Mouse (Mus musculus) stomach, embryonic 14.5 days (tissue): ENCODE measurements around the gene Med13. TPM values are rescaled to one million over a fixed set of nuclear protein-coding genes. Genes with fewer than 3 reads are reported as not detected.
"Not testable (repeated sequence)": the region's sequence is repeated elsewhere in the genome, so short reads cannot be mapped to it uniquely, and the experiment has no call there.

Experiments used
- ATAC-seq: fragments of 200-750 bp; cut with Nextera tagmentation; 2 replicates; pipeline ENCODE4 v1.8.0; 2017; ENCODE audit warnings: low read depth, moderate TSS enrichment; ENCODE audit not compliant: insufficient number of reproducible peaks, insufficient read depth, low FRiP score
- H3K27ac ChIP-seq: fragments of 300-500 bp; sonication (generic); 2 replicates; pipeline ENCODE4 v1.5.1; 2014; ENCODE audit warnings: mild to moderate bottlenecking, low read length, moderate library complexity, mixed read lengths
- H3K27me3 ChIP-seq: fragments of 300-500 bp; sonication (generic); 2 replicates; pipeline ENCODE4 v1.6.1; 2014; ENCODE audit warnings: low read length, control low read depth, mixed read lengths; ENCODE audit not compliant: control insufficient read depth, insufficient read depth
- H3K36me3 ChIP-seq: fragments of 300-500 bp; sonication (generic); 2 replicates; pipeline ENCODE4 v1.6.1; 2014; ENCODE audit warnings: mild to moderate bottlenecking, control low read depth, low read length, moderate library complexity, mixed read lengths; ENCODE audit not compliant: control insufficient read depth, insufficient read depth
- H3K4me1 ChIP-seq: fragments of 300-500 bp; sonication (generic); 2 replicates; pipeline ENCODE4 v1.6.1; 2014; ENCODE audit warnings: low read length, control low read depth, mixed read lengths; ENCODE audit not compliant: control insufficient read depth, insufficient read depth
- H3K4me2 ChIP-seq: fragments of 300-500 bp; sonication (generic); replicated peaks from 2 replicates; pipeline ENCODE4 v1.6.1; 2014; ENCODE audit warnings: low read depth, low read length, control low read depth
- H3K4me3 ChIP-seq: fragments of 300-500 bp; sonication (generic); 2 replicates; pipeline ENCODE4 v1.5.1; 2014; ENCODE audit warnings: low read depth, low read length, control low read depth
- H3K9ac ChIP-seq: fragments of 300-500 bp; sonication (generic); replicated peaks from 2 replicates; pipeline ENCODE4 v1.6.1; 2014; ENCODE audit warnings: low read depth, mild to moderate bottlenecking, control low read depth, low read length, moderate library complexity, mixed read lengths
- H3K9me3 ChIP-seq: fragments of 300-500 bp; sonication (generic); 2 replicates; pipeline ENCODE4 v1.6.1; 2016; ENCODE audit warnings: low read depth, low read length, control low read depth; ENCODE audit not compliant: control insufficient read depth
- WGBS: fragments of 180-500 bp; shearing (Covaris S2); extraction: QIAGEN DNeasy Blood & Tissue Kit; methylation state at CpG from one replicate; pipeline ENCODE4 v1.1.7; 2014; 5-methylcytosine and 5-hydroxymethylcytosine counted together
- polyA plus RNA-seq: library from polyadenylated mRNA; unstranded; fragments of >200 nt; fragmentation: Nextera tagmentation; extraction: Ambion mirVana; gene quantifications from 2 replicates; pipeline ENCODE4 v1.2.1, GENCODE M21; 2014

Gene Med13
- polyA plus RNA-seq, 1 experiment from 2014 or later = 16.6 TPM

DNA sequence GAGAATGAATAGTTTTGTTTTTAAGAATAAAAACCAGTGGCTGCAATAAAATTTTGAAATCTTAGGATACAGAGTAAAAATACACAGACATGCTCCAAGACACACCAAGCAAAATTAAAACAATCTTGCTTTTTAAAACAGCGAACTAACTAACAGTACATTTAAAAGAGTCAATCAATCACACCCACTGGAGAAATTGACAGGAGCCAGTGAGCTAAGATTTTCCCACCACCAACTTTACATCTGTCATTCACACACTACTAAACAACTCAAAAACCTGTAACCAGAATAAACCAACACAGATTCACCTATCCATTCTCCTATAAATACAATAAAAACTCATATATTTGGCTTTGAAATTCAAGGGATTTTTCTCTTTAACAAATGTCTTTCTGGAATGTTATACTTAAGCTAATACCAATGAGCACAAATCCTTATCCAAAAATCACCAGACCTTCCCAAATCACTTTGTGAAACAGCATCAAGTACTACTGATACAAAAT, 6.7 kb downstream of the Med13 start:
- no peak overlapping the region for H3K4me2 ChIP-seq
- ATAC-seq = no peak
- no peaks in the 10 kb centered on the region for H3K9me3 ChIP-seq
- peaks cover 19% of the 10 kb centered on the region for H3K4me1 ChIP-seq
- WGBS = 68% methylated on average over 1 of the region's 1 CpGs
- no peaks in the 10 kb centered on the region for H3K27me3 ChIP-seq
- no peak overlapping the region for H3K27ac ChIP-seq
- no peak overlapping the region for H3K9ac ChIP-seq
- H3K4me3 ChIP-seq = no peak overlapping the region
- peaks cover 5% of the 10 kb centered on the region; the same call in 1 of the 2 replicates for H3K36me3 ChIP-seq

GRCm38 (mm10) chr11:86349325-86349724, 8.1 kb downstream of the Med13 start:
- no peak for ATAC-seq
- Histone ChIP-seq H3K4me2 (no peak overlapping the region), H3K9ac (no peak overlapping the region), H3K36me3 (peaks cover 10% of the 10 kb centered on the region; the same call in 1 of the 2 replicates), H3K27ac (no peak overlapping the region), H3K27me3 (no peaks in the 10 kb centered on the region), H3K9me3 (no peaks in the 10 kb centered on the region), H3K4me1 (peaks cover 16% of the 10 kb centered on the region), H3K4me3 (no peak overlapping the region)
- WGBS = 39% methylated on average over 2 of the region's 2 CpGs

GRCm38 (mm10) chr11:86348872-86349271, 8.5 kb downstream of the Med13 start:
- ATAC-seq = no peak
- no peak overlapping the region for H3K27ac ChIP-seq
- no peak overlapping the region for H3K4me2 ChIP-seq
- H3K4me3 ChIP-seq = no peak overlapping the region
- no peak overlapping the region for H3K9ac ChIP-seq
- peaks cover 16% of the 10 kb centered on the region for H3K4me1 ChIP-seq
- H3K27me3 ChIP-seq = no peaks in the 10 kb centered on the region
- H3K9me3 ChIP-seq = no peaks in the 10 kb centered on the region
- H3K36me3 ChIP-seq = peaks cover 7% of the 10 kb centered on the region; the same call in 1 of the 2 replicates

DNA sequence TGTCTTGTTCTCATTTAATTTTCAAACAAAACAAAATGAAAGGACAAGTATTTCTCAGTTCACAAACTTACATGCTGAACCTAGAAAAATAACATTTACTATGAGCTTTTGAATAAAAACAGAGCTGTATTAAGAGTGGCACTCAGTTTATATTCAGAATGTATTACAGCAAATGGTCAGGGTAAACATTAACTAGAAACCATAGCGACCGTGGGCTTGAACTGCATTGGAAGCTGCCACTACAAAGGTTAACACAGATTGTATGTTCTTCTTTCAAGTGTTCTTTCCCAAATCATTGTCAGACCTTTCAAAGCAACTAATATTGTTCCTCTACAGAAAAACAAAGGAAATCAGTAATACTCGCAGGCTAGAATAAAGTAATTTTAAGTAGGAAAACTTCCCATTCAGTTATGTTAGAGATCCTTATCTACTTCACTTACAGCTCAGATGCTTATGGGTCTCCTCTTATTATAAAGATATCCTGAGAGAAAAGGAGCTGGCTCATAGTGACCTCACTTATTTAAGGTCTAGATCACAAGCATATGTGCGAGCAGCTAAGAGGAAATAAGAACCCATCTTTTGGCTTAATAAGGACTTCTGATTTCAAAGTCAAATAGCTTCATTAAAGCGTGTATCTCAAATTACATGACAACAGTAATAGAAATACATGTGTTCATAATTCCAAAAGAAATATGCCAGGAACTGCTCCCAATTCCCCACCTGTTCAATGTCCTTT, 9.8 kb downstream of the Med13 start:
- Histone ChIP-seq H3K4me2 (no peak overlapping the region), H3K9me3 (no peaks in the 10 kb centered on the region)

GRCm38 (mm10) chr11:86346525-86346924, 10.9 kb downstream of the Med13 start:
- peaks cover 9% of the 10 kb centered on the region; the same call in 1 of the 2 replicates for H3K36me3 ChIP-seq
- no peak overlapping the region for H3K9ac ChIP-seq
- no peak overlapping the region for H3K27ac ChIP-seq
- H3K4me2 ChIP-seq = no peak overlapping the region
- H3K4me1 ChIP-seq = peaks cover 8% of the 10 kb centered on the region; the same call in 1 of the 2 replicates
- no peaks in the 10 kb centered on the region for H3K9me3 ChIP-seq
- H3K27me3 ChIP-seq = no peaks in the 10 kb centered on the region
- no peak overlapping the region for H3K4me3 ChIP-seq
- 67% methylated on average over 3 of the region's 3 CpGs for WGBS
- ATAC-seq = no peak

More for the DNA sequence above, 9.8 kb downstream of the Med13 start:
- H3K27ac ChIP-seq = no peak overlapping the region
- no peaks in the 10 kb centered on the region for H3K27me3 ChIP-seq
- no peak overlapping the region for H3K4me3 ChIP-seq
- peaks cover 8% of the 10 kb centered on the region; the same call in 1 of the 2 replicates for H3K4me1 ChIP-seq
- H3K36me3 ChIP-seq = peaks cover 5% of the 10 kb centered on the region; the same call in 1 of the 2 replicates
- no peak overlapping the region for H3K9ac ChIP-seq
- WGBS = 52% methylated on average over 5 of the region's 5 CpGs
- ATAC-seq = no peak

DNA sequence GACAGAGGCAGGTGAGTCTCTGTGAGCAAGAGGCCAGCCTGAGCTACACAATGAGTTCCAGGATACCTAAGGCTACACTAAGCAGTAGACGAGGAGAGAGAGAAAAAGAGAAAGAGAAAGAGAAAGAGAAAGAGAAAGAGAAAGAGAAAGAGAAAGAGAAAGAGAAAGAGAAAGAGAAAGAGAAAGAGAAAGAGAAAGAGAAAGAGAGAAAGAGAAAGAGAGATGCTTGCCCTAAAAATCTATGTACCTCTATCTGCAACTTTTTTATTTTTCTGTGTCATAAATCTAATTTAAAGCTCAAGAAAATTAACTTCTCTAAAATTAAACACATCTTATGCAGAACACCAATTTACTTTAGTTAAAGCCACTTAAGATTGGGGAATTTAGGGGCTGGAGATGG, 12.5 kb downstream of the Med13 start:
- ATAC-seq, H3K36me3 ChIP-seq, H3K9ac ChIP-seq, H3K27me3 ChIP-seq, H3K9me3 ChIP-seq, H3K4me3 ChIP-seq, H3K4me2 ChIP-seq, H3K27ac ChIP-seq, H3K4me1 ChIP-seq: not testable (repeated sequence)
- 95% methylated on average over 1 of the region's 1 CpGs for WGBS

- Histone ChIP-seq H3K27ac (no peak overlapping the region), H3K36me3 (peaks cover 31% of the 10 kb centered on the region), H3K4me2 (no peak overlapping the region), H3K9ac (no peak overlapping the region), H3K4me3 (no peak overlapping the region), H3K4me1 (no peaks in the 10 kb centered on the region), H3K9me3 (no peaks in the 10 kb centered on the region), H3K27me3 (no peaks in the 10 kb centered on the region)
- 81% methylated on average over 5 of the region's 5 CpGs for WGBS
- no peak for ATAC-seq
Observed at GRCm38 (mm10) chr11:86324251-86324650, 33.2 kb downstream of the Med13 start.

GRCm38 (mm10) chr11:86314992-86315391, 42.4 kb downstream of the Med13 start:
- not testable (repeated sequence) for H3K27me3 ChIP-seq, H3K9ac ChIP-seq, H3K4me1 ChIP-seq, H3K27ac ChIP-seq, H3K9me3 ChIP-seq, H3K4me2 ChIP-seq, H3K4me3 ChIP-seq, ATAC-seq
- WGBS = 86% methylated on average over 3 of the region's 3 CpGs
- peaks cover 14% of the 10 kb centered on the region for H3K36me3 ChIP-seq
